Mouse (Mus musculus) megakaryocyte progenitor cell, adult 5-6 weeks (primary cell): Measurements from ENCODE around the gene Tmem138. TPM values are rescaled to one million over a fixed set of nuclear protein-coding genes. Genes with fewer than 3 reads are reported as not detected.

Source experiments
- total RNA-seq, 2 experiments: library from RNA; stranded (forward) in 1 of 2; stranded (reverse) in 1 of 2; fragments of 157-497, 149-512 nt in 1 of 2; fragments of 200-1000 nt in 1 of 2; gene quantifications; 2 replicates each; pipeline versions ENCODE4 v1.2.3 to v1.2.4; 2015 to 2017

Gene Tmem138
- total RNA-seq, 2 experiments from 2014 or later: 10.5 to 38.7 TPM

Other genes starting within 250 kb of the Tmem138 start
- gene Syt7, start 188.3 kb downstream of the Tmem138 start, total RNA-seq (2015): not detected in 2 replicates
- gene Syt7, start 188.3 kb downstream of the Tmem138 start, total RNA-seq (2017): not detected in 2 replicates
- not detected in 2 replicates for gene Lrrc10b, start 119.9 kb downstream of the Tmem138 start, total RNA-seq (2015)
- gene Lrrc10b, start 119.9 kb downstream of the Tmem138 start, total RNA-seq (2017): not detected in 2 replicates
- not detected in 2 replicates for gene Ppp1r32, start 94.4 kb downstream of the Tmem138 start, total RNA-seq (2015)
- 0.81 TPM in 1 of 2 replicates, not detected in the other for gene Ppp1r32, start 94.4 kb downstream of the Tmem138 start, total RNA-seq (2017)
- gene Cpsf7, start 52.1 kb downstream of the Tmem138 start, total RNA-seq (2015): 53.8 and 60.5 TPM in 2 replicates
- 30.0 and 37.9 TPM in 2 replicates for gene Cpsf7, start 52.1 kb downstream of the Tmem138 start, total RNA-seq (2017)
- gene Sdhaf2, start 51.2 kb downstream of the Tmem138 start, total RNA-seq (2015): 43.3 and 45.4 TPM in 2 replicates
- 54.4 and 60.1 TPM in 2 replicates for gene Sdhaf2, start 51.2 kb downstream of the Tmem138 start, total RNA-seq (2017)
- gene Tmem216, start 21.1 kb downstream of the Tmem138 start, total RNA-seq (2015): 42.9 and 50.8 TPM in 2 replicates
- 25.3 and 28.7 TPM in 2 replicates for gene Tmem216, start 21.1 kb downstream of the Tmem138 start, total RNA-seq (2017)
- 27.5 and 28.6 TPM in 2 replicates for gene Cyb561a3, start 190 bp downstream of the Tmem138 start, total RNA-seq (2015)
- gene Cyb561a3, start 190 bp downstream of the Tmem138 start, total RNA-seq (2017): 28.8 and 29.6 TPM in 2 replicates
- gene Ddb1, start 28.0 kb upstream of the Tmem138 start, total RNA-seq (2015): 102 and 114 TPM in 2 replicates
- gene Ddb1, start 28.0 kb upstream of the Tmem138 start, total RNA-seq (2017): 343 and 424 TPM in 2 replicates
- 7.7 and 11.1 TPM in 2 replicates for gene Tkfc, start 28.3 kb upstream of the Tmem138 start, total RNA-seq (2015)
- 5.5 and 5.9 TPM in 2 replicates for gene Tkfc, start 28.3 kb upstream of the Tmem138 start, total RNA-seq (2017)
- 0.10 TPM in 2 replicates for gene Vwce, start 56.9 kb upstream of the Tmem138 start, total RNA-seq (2015)
- 0.51 TPM in 1 of 2 replicates, not detected in the other for gene Vwce, start 56.9 kb upstream of the Tmem138 start, total RNA-seq (2017)
- not detected in 2 replicates for gene Pga5, start 100.7 kb upstream of the Tmem138 start, total RNA-seq (2015)
- not detected in 2 replicates for gene Pga5, start 100.7 kb upstream of the Tmem138 start, total RNA-seq (2017)
- 17.6 and 21.0 TPM in 2 replicates for gene Vps37c, start 111.4 kb upstream of the Tmem138 start, total RNA-seq (2015)
- 14.7 and 15.2 TPM in 2 replicates for gene Vps37c, start 111.4 kb upstream of the Tmem138 start, total RNA-seq (2017)
- gene Cd5, start 161.6 kb upstream of the Tmem138 start, total RNA-seq (2015): 0.05 TPM in 1 of 2 replicates, not detected in the other
- gene Cd5, start 161.6 kb upstream of the Tmem138 start, total RNA-seq (2017): 0.61 TPM in 1 of 2 replicates, not detected in the other